Mouse (Mus musculus): Measurements from ENCODE around the gene Cyp4x1.
"Not testable (repeated sequence)": the region's sequence is repeated elsewhere in the genome, so short reads cannot be mapped to it uniquely, and the experiment has no call there.

DNA sequence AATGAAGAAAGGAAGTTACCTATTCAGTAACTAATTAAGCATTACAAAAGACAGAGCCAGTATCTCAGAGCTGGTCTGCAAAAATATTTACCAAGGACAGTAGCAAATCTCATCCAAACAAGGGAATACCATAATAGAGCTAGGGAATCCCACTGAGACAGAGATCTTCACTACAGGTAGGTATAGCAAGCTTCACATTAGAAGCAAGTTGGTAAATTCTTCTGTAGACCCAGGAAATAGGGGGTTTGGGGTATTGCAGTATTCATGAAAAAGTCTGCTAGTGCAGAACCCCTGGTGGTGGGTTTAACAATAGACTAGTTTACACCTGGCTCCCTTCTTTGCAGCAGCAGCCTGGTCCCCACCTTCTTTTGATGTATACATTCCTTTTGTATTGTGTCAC lies 42.1 kb upstream of the Cyp4x1 start:
- not testable (repeated sequence) for TF ChIP-seq POLR2A (IDR thresholded peaks at IDR 0.05; ENCODE audit: low read depth, low read length); CTCF (conservative IDR thresholded peaks at IDR 0.05; ENCODE audit: insufficient read depth, insufficient read length, low read depth, low read length)
